Mouse (Mus musculus) G1E (cell line): ENCODE results near the gene Car15.

ENCODE experiments used
- CTCF ChIP-seq: IDR thresholded peaks from 2 replicates; pipeline ENCODE4 v1.5.1; 2012; ENCODE audit warnings: low read depth, low read length, inconsistent platforms, mixed read lengths
- GATA1 ChIP-seq: IDR thresholded peaks from 2 replicates; pipeline ENCODE4 v1.6.1; 2012; ENCODE audit warnings: borderline replicate concordance, low read length, inconsistent platforms, mixed read lengths

- TF ChIP-seq GATA1 (no peak), CTCF (no peak)
Observed at GRCm38 (mm10) chr16:17882196-17882595, 44.0 kb upstream of the Car15 start.
